Mouse (Mus musculus) cerebellum, postnatal 25 days (tissue): Measurements from ENCODE around the gene Mpp5.

Experiments used
- DNase-seq, 2 experiments: peaks; one replicate each; pipeline ENCODE4 v3.0.0; 2021; ENCODE audit warnings: mixed read lengths in 2 of 2

Mpp5 gene

GRCm38 (mm10) chr12:78848246-78848645, 99.5 kb downstream of the Mpp5 start:
- no peak for DNase-seq

GRCm38 (mm10) chr12:78860921-78861495, 112.3 kb downstream of the Mpp5 start:
- DNase-seq: peak in 1 of 2 experiments; percentile 55

- peak; percentile 98 to 99 for DNase-seq
Measured at GRCm38 (mm10) chr12:78861496-78862253, 113.0 kb downstream of the Mpp5 start, which contains the start of the genes Atp6v1d and Eif2s1. TSS of gene Atp6v1d (minus strand) at chr12:78861638. TSS of gene Eif2s1 (plus strand) at chr12:78861819.

- DNase-seq: no peak
Measured at GRCm38 (mm10) chr12:78862254-78862730, 113.6 kb downstream of the Mpp5 start.

- DNase-seq: peak; percentile 12 to 31
Measured at GRCm38 (mm10) chr12:78865434-78865833, 116.7 kb downstream of the Mpp5 start.

- DNase-seq: no peak
Measured at GRCm38 (mm10) chr12:78868115-78868514, 119.4 kb downstream of the Mpp5 start.

- no peak for DNase-seq
Measured at GRCm38 (mm10) chr12:78874581-78874980, 125.9 kb downstream of the Mpp5 start.

GRCm38 (mm10) chr12:78890062-78890461, 141.4 kb downstream of the Mpp5 start:
- no peak for DNase-seq
